Mouse (Mus musculus): ENCODE data around the gene Pgrmc2.

Pgrmc2 gene

DNA sequence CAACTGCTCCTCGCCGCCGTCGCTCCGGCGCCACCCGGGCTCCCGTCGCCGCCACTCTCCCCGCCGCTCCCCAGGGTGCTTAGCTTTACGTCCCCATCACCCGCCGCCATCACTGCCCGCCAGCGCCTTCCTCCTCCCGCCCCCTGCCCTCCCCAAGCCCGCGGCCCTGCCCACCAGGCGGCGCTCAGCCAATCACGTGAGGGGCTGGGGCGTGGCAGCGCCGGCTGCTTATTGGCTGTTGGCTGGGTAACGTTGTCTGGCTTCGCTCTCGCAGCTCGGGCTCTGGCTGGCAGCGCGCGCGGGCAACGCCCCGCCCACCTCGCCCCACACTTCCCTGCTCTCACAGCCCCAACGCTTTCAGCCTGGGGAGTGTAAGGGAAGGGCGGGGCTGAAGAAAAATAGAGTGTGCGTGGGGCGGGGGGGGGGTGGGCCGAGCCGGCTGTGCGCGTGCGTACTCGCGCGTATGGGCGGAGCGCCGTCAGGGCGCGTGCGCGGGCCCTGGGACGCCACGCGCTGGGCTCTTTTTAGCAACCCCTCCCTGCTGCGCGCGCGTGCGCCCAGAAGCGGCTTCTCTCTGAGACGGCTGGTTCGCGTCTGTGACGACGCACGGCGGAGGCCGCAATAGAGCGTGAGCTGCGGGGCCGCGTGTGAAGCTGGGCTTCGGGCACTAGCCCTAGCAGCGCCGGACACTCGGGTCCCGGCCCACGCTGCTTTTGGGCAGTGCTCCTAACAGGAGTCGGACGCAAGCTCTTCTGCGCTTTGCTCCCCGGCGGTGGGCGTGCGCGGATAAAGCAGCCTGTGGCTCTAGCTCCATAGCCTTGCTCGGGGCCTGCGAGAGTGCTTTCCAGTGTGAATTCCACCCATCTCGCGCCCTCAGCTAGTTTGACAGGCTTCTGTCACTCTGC, at the start of gene Pgrmc2:
TSS of gene Pgrmc2 (minus strand) at position 162 of the 905 bp plus-strand sequence.
- peak; percentile 98 to 99 for DNase-seq

DNA sequence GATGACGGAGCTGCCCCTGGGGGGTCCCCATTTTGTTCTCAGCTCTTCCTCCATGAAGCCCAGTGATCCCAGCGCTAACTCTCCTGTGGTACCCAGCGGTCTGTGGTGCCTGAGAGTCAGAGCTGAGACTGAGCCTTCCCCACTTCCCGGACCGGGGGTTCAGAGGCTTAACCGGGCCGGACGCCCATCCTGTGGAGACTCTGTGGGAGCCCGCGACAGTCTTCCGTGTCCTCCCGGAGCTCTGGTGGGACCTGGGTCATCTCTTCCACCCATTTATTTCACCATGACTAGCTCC, 41.1 kb upstream of the Pgrmc2 start:
- no peak for DNase-seq

DNA sequence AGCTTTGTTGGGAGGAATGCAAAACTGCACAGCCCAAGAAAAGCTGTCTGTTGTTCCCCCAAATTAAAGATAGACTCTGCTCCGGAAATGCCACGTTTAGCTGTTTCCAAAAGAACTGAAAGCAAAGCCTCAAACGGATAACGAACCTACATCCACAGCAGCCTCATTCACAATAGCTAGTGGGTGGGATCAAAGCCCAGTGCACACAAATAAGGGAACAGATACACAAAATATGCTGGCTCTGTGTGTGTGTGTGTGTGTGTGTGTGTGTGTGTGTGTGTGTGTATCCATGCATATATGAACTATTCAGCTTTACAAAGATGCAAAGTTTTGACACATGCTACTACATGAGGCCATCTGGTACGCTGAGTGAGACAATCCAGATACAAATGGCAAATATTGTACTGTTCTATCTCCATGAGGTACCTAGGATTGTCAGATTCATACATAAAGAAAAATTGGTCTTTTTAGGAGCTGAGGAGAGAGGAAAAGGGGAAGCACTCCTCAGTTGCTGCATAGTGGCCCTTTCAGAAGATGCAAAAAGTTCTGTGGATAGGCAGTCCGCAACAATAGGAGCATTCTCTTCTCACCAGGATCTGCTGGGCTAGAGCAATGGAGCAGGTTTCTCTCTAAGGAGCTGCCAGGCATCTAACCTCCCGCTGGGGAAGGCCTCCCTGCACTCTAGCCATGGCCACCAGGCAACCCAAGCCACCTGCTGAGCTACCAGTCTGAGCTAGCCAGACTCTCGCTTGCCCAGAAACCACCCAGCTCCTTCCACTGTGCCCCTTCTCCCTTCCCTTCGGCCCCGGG, 40.5 kb upstream of the Pgrmc2 start:
- peak in 1 of 2 experiments; percentile 2 for DNase-seq

DNA sequence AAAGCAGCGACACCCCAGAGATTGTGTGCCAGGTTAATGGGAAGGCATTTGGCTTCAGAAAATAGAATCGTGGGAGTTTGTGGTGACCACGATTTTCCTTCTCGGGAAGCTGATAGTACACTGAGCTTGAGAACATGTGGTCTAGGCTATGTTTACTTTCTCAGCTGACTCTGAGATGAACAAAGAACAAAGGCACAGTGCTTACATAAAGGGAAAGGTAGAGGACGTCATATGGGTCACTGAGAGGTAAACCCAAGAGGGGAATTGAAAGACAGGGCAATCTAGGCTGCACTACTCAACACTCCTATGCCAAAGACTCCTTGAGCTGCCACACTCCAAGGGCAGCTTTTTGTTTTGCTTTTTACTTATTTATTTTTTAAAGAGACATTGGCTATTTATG, 35.3 kb upstream of the Pgrmc2 start:
- no peak for DNase-seq

DNA sequence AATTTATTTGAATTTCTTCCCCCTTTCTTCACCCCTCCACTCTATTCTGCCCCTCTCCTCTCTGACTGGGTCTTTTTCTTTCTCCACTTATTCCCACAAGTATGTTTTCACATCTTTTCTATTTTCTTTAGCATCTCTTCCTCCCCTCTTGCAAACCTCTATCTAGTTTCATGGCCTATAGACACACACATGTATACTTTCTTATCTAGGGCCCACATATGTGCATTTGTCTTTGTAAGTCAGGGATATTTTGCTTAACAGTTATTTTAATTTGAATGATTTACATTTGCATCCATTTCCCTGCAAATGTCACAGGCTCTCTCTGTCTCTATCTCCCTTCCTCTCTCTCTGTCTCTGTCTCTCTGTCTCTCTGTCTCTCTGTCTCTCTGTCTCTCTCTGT, 34.6 kb upstream of the Pgrmc2 start:
- DNase-seq: no peak

DNA sequence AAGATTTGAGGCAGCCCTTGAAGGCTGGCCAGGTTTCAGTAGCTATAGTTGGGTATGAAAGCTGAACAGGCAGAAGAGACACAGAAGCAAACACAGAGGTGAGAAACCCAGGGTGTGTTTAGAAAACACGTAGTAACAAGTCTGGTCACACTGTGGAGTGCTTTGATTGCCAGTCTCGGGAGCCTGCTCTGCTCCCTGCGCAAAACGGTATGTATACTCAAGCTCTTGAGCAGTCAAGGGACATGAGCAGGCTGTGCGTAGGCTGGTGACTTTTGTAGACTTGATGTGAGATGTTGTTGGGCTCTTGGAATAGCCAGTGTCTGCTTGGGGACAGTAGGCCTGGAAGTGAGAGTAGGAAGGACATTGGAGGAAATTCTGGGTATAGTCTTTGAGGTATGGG, 30.3 kb upstream of the Pgrmc2 start:
- no peak for DNase-seq

DNA sequence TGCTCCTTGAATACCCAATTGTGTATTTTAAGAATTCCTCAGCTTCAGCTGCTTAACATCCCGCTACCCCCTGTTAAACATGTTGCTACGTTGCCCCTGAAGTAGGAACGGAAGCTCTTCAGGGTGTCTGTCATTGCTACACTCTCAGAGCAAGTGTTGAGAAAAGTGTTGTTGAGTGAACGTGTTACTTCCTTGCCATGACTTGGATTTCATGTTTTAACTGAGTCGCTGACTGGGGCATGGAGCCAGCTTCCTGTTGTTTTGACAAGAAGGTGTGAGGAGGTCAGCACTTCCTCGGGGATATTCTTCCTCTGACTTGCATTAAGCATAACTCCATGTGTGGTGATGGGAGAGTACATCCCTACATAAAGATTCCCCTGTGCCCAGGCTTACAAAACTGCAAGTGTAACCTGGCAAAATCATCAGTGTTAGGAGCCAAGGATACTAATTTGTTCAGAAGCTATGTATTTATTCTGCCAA, 25.5 kb upstream of the Pgrmc2 start:
- DNase-seq: no peak

DNA sequence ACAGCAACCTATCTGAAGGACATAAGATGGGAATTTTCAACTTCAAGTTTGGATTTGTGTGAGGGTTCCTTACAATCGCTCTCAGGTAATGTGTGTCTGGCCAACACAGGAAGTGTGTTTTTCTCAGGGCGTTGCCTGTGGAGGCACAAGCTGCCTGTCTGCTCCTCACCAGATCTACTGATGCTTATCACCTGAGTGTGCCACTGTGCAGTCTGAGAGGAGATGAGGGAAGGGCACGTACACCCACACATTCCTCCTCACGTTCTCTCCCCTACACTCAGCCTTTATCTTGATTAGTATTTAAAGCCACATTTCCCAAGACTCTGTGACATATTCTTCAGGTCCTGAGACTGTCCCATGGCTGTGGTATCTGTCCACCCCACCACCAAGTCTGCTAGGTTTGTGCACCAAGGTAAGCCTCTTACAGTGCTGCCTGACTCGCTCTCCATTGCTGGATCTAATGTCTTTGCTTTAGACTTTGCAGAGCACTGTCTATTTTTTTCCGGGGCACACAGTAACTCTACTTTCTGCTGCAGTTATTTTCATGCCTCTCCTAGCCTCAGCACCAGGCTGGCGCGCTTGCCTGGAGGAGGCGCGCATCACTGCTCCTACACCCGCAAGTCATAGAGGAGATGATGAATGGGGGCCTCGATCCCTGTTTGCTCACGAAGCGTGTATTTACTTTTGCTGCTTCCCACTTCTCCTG, 24.9 kb upstream of the Pgrmc2 start:
- no peak for DNase-seq

DNA sequence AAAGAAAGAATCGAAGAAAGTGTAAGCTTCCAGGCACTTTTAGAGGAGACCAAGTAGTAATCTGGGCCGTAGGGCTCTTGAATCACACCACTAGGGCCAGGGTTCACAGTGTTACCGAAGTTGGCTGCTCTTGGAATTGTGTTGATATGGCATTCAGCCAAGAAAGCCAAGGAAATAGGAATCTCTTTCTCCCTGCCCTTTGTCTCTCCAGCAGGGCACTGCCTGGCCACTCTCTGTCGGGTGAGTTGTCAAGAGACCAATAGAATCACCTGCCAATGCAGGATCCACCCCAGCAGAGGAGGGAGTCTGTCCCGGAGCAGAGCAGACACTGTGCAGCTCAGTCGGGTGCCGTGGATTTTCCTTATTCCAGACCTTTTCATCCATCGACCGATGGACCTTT, 19.1 kb upstream of the Pgrmc2 start:
- no peak for DNase-seq

DNA sequence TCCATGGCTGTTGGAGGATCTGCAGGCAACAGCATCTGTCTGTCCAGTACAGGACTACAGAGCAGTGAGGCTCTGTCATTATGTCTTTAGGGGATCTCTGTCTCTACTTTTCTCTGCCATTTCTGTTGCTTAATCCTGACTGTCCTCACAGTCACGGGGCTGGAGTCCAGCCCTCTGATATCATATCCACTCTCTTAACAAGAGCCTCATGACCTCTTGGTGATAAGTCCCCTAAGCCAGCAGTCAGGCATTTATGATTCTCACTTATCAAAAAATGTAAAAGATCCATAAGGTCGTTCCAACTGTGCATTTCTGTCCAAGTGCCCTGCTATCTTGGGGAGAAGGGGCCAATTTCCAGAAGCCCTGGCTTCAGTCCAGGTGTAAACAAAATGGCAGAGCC, 17.3 kb upstream of the Pgrmc2 start:
- DNase-seq: no peak

DNA sequence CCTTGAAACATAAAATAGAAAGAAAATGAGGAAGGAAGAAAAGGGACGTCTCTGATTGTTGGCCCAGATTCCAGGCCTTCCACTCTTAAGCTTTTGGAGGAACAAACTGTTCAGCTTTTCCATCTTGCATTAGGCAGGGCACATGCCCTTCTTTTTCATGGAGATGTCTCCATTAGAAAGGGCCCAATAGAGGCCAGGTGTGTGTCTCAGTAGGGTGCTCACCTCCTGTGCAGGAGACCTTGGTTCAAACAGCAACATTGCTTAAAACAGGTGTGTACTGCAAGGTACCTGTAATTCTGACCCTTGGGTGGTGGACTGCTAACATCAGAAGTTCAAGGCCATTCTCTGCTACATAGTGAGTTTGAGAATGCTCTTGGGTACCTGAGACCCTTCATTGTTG, 16.8 kb upstream of the Pgrmc2 start:
- no peak for DNase-seq

DNA sequence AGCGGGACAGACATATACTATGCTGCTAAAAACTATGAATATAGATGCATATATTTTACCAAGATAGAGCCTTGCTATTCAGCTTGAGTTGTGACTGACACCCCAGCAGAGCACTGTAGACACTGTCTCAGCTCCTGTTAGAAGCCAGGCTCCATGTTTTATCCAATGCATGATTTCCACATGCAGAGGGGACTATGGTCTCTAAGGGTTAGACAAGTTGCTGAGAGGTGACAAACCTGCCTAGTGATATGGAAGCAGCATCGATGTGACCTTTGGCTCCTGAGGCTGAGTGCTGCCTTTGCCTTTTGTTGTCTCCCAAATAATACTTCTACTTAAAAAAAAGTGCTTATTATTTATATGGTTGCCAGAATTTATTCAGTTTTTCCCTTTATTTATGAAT, 10.4 kb upstream of the Pgrmc2 start:
- DNase-seq: no peak

DNA sequence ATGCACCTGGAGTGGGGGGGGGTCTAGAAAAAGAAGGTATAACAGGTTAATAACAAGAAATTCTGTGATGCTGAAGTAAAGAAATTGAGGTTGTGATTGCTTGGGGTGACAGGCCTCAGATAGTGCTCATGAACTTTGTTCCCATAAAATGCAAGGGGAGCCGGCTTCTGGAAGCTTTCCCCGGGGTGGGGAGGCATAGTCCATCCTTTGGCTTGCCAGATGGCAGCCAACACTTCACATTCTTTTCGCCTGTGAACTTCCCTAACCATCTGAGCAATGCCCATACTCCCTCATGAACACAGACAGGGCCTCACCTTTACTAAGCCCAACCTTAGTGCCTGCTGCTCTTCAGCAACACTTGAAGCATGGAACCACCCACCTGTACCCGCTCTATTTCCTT, 9.5 kb upstream of the Pgrmc2 start:
- DNase-seq: no peak

DNA sequence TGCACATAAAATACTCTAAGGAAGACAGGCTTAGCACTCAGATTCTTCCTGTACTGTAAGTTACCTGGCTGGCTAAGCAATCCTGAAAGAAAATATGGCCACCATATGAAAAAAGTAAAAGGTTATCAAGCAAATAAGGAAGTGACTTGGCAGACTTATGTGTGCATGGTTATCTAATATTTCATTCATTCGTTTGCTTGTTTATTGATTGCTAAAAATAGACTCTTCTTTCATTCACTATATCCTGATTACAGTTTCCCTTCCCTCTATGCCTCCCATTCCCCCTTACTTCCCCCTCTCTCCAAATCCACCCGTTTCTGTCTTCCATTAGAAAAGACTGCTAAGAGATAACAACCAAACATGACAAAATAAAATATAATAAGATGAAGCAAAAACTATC, 8.0 kb upstream of the Pgrmc2 start:
- DNase-seq: no peak

DNA sequence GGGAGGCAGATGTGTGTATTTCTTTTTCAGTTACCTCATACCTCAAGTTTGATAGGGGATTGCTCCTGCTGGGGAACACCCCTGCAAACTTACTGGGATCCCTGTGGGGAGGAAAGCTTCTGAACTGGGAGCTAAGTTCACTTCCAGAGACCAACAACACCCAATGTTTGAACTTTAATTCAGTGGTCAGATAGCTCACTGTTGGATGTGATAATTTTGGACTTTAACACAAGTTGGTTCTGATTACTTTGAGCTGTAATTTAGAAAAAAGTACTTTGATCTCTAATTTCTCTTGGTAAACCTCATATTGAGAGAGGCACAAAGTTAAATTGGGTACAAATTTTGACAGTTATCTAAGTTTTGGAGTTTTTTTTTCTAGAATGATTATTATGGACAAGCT, 4.2 kb upstream of the Pgrmc2 start:
- no peak for DNase-seq

DNA sequence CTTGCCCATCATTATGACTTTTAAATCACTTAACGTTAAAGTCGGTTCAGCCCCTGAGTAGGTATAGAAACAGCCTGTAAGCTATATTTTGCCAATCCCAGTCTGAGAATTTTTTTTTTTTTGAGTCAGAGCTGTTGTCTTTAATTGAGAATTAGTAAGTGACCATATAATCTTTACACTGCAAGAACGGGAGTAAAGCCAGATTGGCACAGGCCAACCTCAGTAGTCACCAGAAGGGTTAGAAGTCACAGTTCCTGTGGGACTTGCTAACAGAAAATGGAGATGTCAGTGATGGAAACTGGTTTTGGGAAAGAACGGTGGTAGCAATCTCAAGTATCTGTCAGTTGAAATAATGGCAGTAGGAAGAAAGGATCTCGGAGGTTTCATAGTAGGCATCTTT, 1.6 kb upstream of the Pgrmc2 start:
- DNase-seq: no peak

DNA sequence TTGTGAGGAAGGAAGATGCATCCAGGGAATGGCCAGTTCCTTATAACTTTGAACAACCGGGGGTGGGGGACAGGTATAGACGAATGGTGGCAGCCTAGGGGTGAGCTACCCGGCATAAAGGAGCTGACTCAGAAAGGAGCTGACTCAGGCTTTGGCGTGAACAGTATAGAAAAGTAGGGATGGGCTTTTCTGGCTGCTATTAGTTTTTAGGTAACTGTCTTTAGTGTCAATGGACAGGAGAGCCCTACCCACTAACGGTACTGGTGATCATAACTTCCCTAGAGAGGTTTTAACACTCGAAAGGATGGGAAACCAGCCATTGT, 905 bp upstream of the Pgrmc2 start:
- no peak for DNase-seq

DNA sequence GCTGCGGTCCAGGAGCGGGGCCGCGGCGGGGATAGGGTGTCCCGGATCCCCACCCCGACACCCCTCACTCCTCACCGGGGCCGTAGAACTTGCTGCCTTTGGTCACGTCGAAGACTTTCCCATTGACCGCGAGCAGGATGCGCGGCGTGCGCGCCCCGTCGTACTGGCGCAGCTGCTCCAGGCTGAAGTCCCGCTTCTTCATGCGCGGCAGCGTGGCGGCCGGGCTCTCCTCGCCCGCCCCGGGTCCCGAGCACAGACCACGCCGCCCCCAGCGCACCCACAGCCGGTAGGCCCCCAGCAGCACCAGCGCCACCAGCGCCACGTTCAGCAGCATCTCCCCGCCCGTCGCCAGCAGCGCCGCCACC, 344 bp downstream of the Pgrmc2 start:
- DNase-seq: no peak

DNA sequence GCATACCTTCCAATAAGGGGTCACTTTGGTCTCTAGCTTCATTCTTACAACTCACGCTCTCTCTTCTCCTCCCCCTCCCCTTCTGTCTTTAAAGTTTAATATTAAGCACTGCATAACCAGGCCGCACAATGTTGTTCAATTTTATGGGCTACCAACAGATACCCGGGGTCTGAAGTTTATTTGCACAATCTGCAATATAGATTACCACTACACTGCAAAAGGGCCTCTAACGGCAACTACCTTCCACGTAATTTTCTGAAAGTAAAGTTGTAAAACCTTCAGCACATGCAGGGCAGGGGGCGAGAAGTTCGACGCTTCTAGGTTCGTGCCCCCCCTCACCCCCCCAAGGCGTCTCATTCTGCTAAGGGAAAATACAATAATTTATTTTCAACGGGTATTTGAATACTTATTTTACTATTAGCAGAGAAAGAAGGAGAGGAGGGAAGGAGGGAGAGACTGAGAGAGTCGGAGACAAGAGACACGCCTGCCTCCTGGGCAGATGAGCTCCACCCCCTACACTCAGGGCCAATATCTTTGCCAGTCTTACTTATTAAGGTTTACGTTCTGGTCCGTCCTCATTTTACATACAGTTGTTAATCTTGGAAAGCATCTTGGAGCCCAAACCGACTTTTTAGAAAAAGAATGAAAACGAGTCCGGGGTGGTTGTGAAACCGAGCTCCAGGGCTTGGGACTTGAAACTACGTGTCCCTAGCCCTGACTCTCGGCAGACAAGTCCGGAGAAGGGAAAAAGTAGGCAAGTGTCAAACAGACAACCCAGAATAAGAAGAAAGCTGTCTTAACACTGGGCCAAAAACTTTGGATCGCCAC, 1.2 kb downstream of the Pgrmc2 start:
- peak in 1 of 2 experiments; percentile 16 for DNase-seq

DNA sequence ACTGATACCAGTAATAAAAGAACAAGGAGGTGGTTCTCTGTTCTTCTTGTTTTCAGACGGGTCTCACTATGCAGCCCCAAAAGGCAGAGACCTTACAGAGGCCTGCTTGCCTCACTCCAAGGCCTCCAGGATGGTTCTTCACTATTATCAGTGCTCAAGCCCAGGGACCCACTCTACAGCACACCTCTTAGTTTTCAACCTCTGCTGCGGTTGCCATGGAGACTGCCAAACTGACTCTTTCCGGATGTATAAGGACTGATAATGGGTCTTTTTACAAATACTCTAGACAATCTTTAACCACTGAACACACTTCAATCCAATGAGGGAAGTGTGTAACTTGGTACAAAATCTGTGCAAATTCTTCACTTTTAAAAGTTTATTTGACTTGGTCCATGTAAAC, 2.1 kb downstream of the Pgrmc2 start:
- DNase-seq: no peak

DNA sequence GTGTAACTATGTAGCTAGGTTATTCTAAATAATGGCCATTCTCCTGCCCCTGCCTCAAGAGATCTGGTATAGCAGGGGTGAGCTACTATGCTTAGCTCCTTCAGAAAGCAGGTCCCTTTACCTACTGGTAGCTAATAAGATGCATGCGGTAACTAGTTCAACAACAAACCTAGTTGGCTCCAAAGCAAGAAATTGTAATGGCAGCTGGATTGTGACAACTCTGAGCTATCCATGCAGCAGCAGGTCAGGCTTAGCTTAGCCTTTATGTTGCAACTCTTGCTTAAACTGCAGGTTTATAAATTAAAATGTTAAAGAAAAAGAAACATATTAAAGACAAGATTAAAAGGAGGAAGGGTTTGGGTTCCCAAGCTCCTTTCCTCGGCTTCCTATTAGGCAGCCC, 4.2 kb downstream of the Pgrmc2 start:
- no peak for DNase-seq

DNA sequence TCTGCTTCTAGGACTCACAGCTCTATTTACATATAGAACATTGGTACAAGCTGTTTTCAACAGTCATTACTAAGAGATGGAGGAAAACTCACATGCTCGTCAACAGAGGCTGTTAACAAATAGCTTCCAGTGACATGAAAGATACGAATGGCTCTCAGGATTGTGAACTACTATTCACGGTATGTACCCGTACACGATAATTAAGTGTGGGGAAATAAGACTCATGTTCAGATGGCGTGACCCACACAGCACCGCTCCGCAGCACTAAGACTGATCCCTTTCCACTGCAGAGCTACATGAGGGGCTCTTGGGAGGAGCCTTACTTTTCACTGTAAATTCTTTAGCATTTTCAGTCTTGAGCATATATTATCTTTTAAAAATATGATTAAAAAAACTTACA, 7.5 kb downstream of the Pgrmc2 start:
- no peak for DNase-seq

DNA sequence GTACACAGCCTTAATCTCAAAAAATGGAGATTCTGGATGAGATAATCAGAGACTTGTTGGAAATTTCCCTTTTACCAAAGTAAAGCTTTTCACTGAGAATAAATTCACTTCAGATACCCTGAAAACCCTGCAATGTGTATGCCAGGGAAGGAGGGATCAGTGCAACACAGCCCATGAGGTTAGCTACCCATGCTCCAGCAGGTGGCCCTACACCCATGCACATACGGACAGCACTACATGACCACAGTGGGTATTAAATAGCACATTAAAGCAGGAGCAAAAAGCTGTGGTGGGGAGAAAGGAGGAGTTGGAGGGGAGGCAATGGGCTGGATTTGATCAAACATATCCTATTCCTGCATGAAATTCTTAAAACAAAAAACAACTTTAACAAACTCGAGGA, 12.3 kb downstream of the Pgrmc2 start:
- peak in 1 of 2 experiments; percentile 17 for DNase-seq
